Mouse (Mus musculus) liver, postnatal 0 days (tissue): ENCODE data around the gene Apold1.

Source experiments
- CTCF ChIP-seq: sonication (generic); IDR thresholded peaks from 2 replicates; pipeline ENCODE4 v1.5.1; 2016; ENCODE audit warnings: antibody characterized with exemption, low read depth
- EP300 ChIP-seq: IDR thresholded peaks from 2 replicates; pipeline ENCODE4 v1.6.1; 2016; ENCODE audit warnings: antibody characterized with exemption, low read depth, mild to moderate bottlenecking

DNA sequence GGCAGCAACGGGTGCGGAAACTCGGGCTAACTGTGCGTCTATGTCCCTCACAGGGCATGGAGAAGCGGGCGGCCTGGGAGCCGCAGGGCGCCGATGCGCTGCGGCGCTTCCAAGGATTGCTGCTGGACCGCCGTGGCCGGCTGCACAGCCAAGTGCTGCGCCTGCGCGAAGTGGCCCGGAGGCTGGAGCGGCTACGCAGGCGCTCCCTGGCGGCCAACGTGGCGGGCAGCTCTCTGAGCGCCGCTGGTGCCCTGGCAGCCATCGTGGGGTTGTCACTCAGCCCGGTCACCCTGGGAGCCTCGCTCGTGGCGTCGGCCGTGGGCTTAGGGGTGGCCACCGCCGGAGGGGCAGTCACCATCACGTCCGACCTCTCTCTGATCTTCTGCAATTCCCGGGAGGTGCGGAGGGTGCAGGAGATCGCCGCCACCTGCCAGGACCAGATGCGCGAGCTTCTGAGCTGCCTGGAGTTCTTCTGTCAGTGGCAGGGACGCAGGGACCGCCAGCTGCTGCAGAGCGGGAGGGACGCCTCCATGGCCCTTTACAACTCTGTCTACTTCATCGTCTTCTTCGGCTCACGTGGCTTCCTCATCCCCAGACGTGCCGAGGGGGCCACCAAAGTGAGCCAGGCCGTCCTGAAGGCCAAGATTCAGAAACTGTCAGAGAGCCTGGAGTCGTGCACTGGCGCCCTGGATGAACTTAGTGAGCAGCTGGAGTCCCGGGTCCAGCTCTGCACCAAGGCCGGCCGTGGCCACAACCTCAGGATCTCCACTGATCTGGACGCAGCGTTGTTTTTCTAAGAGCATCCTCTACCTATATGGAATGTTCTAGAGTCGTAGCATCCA lies 2.2 kb downstream of the Apold1 start:
- TF ChIP-seq CTCF (peak; percentile 88), EP300 (no peak)
